Mouse (Mus musculus) olfactory bulb, adult 2 months (tissue): ENCODE data around the gene Klhl3.
"Not testable (repeated sequence)": the region's sequence is repeated elsewhere in the genome, so short reads cannot be mapped to it uniquely, and the experiment has no call there.

Experiments
- CTCF ChIP-seq: fragments of 200-500 bp; IDR thresholded peaks from 2 replicates; pipeline ENCODE4 v1.5.1; 2012; ENCODE audit warnings: low read depth, mild to moderate bottlenecking, low read length, moderate library complexity; ENCODE audit not compliant: insufficient read depth
- POLR2A ChIP-seq: fragments of 200-500 bp; IDR thresholded peaks from 2 replicates; pipeline ENCODE4 v1.6.1; 2012; ENCODE audit warnings: mild to moderate bottlenecking, low read depth, low read length, moderate library complexity; ENCODE audit not compliant: insufficient read depth

DNA sequence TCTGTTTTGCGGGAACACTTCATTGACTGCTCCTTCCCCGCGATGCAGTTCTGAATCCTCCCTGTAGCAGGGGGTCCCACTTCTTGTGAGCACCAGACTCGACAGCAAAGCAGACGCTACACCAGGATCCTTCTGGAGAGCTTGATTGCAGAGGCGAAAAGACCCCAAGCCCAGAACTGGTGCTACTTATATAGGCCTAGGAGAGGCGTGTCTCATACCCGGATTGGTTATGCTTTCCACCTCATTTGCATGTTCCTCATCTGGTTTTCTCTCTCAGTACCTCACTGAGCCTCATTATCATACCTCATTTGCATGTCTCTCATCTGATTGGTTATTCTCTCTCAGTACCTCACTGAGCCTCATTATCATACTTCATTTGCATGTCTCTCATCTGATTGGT lies 33.2 kb upstream of the Klhl3 start:
- not testable (repeated sequence) for TF ChIP-seq CTCF, POLR2A
